Comparison of ENCODE assay signal across 13 mouse cellular contexts in the genomic region with DNA sequence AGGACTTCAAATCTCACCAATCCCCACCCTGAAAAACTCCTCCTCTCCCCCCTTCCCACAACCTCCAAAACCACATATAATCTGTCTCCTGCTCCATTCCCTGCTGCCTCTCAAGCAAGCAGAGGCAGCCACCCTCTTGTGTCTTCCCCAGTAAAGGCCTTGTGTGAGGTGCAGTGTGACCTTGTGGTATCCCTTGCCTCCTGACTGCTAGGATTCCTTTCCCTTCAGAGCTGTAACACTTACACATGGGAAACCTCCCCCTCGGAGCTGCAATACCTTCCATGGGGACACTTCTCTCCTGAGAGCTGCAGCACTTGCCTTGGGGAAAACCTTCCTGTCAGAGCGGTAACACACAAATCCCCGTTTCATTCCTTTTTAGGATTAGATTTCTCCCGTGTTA.
"Had no signal": no experiment of that assay in that cellular context is flagged by ENCODE, and none has a peak within 500 bp of the region (broad histone marks: within the 10 kb centered on the region; RNA-seq: fewer than 3 reads in every experiment).

No protein-coding gene starts in this region.

- ATAC-seq: intestine, embryonic 16.5 days; liver, embryonic 12.5 days had no signal

- H3K9me3 ChIP-seq: heart, embryonic 13.5 days; heart, embryonic 15.5 days; hindbrain, embryonic 13.5 days; hindbrain, embryonic 15.5 days; kidney, embryonic 15.5 days; limb, embryonic 13.5 days; limb, embryonic 15.5 days; liver, embryonic 12.5 days had no signal

- H3K27ac ChIP-seq: heart, embryonic 13.5 days; heart, embryonic 15.5 days; hindbrain, embryonic 13.5 days; hindbrain, embryonic 15.5 days; hindbrain, postnatal 0 days; kidney, embryonic 15.5 days; kidney, postnatal 0 days; limb, embryonic 13.5 days; limb, embryonic 15.5 days; liver, embryonic 12.5 days; liver, embryonic 14.5 days had no signal

- H3K36me3 ChIP-seq: heart, embryonic 15.5 days; kidney, embryonic 15.5 days; limb, embryonic 15.5 days; liver, embryonic 12.5 days had no signal

- H3K4me2 ChIP-seq: heart, embryonic 11.5 days; heart, embryonic 13.5 days; heart, embryonic 15.5 days; hindbrain, embryonic 13.5 days; hindbrain, embryonic 15.5 days; kidney, embryonic 15.5 days; limb, embryonic 13.5 days; limb, embryonic 15.5 days; liver, embryonic 12.5 days had no signal

- H3K4me3 ChIP-seq: heart, embryonic 13.5 days; heart, embryonic 15.5 days; hindbrain, embryonic 13.5 days; hindbrain, embryonic 15.5 days; kidney, embryonic 15.5 days; limb, embryonic 13.5 days; limb, embryonic 15.5 days; liver, embryonic 12.5 days had no signal

- H3K9ac ChIP-seq: heart, embryonic 13.5 days; heart, embryonic 15.5 days; hindbrain, embryonic 13.5 days; hindbrain, embryonic 15.5 days; kidney, embryonic 15.5 days; limb, embryonic 13.5 days; limb, embryonic 15.5 days; liver, embryonic 12.5 days; liver, embryonic 14.5 days had no signal

- H3K4me1 ChIP-seq: hindbrain, embryonic 13.5 days; hindbrain, embryonic 15.5 days; kidney, embryonic 15.5 days; limb, embryonic 13.5 days; limb, embryonic 15.5 days; liver, embryonic 12.5 days had no signal

- H3K27me3 ChIP-seq: heart, embryonic 13.5 days; heart, embryonic 15.5 days; hindbrain, embryonic 13.5 days; hindbrain, embryonic 15.5 days; kidney, embryonic 15.5 days; limb, embryonic 13.5 days; limb, embryonic 15.5 days; liver, embryonic 12.5 days had no signal
